Mouse (Mus musculus) right cerebral cortex, postnatal 25 days (tissue): ENCODE data around the gene Gm20388.

ENCODE experiments used
- DNase-seq: peaks from one replicate; pipeline ENCODE4 v3.0.0; 2022

Gm20388 gene

GRCm38 (mm10) chr8:122585411-122585891 is 2674.8 kb downstream of the Gm20388 start:
- DNase-seq = no peak

DNA sequence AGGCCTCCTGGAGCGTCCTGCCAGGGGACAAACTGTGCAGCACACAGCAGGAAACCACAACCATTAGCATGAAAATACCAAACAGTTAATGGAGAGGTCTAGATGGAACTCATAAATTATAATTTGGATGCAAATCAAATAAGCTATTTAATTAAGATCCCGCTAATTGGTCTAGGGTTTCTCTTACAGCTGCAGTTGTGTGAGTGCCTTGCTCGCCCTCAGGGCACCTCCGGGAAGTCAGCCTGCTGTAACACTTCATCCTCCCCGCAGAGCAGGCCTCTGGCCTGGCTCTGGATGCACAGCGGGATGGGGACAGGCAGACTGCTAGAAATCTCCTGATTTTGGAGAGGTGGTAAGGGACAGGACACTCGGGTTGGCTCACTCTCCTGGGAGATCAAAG is 2675.5 kb downstream of the Gm20388 start:
- no peak for DNase-seq

DNA sequence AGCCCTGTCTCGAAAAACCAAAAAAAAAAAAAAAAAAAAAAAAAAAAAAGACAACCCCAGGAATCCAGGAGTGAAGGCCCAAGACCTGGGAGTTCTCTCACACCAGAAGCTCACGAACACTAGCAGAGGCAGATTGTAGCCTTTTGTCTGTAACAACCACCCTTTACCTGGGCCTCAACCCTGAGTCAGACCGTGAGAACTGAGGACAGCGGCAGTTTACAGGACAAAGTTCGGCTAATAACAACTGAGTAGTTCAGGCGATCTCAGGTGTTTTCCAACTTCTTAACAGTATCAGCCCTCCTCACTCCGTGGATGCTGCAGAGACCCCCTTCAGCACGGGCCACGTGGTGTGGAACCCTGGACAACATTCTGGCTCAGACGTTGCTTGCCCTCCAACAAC is 2676.1 kb downstream of the Gm20388 start:
- no peak for DNase-seq

- DNase-seq = no peak
Observed at GRCm38 (mm10) chr8:122593240-122593639, 2682.6 kb downstream of the Gm20388 start.

DNA sequence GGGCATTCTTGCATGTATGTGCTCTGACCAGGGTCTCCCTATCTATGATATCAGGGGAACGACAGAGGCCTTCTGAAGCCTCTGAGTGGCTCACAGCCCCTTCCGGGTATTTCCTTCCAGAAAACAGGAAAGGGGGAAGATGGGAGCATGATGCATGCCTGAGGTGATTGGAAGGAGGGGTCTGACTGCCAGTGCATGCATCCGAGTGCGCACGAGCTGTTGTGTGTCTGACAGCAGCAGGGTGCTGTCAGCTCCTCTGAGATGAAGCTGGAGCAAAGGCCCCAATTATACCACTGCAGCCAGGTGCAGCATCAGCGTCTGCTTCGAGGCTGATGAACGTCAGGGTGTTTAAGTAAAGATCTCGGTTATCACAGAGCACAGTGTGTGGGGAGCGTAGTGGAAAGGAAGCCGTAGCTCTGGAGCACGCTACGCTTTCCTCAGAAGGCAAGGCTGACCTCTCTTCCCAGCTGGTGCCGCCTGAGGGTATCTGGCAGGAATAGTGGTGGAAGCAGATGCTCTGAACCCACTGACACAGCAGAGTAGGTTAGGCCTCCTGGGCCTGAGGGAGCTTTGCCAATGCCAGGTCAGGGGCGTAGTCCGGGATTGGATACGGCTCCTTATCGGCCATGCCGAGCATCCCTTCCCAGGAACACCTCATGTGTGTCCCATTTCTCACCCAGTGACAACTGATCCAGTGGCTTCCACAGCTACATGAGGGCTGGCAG is 2683.3 kb downstream of the Gm20388 start:
- no peak for DNase-seq

GRCm38 (mm10) chr8:122596031-122596430 is 2685.4 kb downstream of the Gm20388 start:
- DNase-seq = no peak

DNA sequence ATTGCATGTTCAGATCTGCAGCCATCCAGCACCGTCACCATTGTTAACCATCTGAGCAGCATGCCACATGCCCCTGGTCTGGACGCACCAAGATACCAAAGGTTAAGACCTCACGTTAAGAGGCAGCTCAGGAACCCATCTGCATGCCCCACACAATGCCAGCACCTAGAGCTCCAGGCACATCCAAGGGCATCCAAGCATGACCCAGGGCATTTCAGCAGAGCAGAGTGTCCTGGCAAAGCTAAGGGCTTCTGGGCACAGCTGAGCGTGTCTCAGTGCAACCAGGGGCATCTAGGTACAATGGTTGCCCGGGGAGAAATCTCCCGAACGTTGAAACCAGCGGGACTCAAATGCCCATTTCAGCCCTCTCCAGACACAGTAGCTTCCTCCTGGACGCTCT is 2690.0 kb downstream of the Gm20388 start:
- no peak for DNase-seq

- DNase-seq = no peak
Observed at GRCm38 (mm10) chr8:122604640-122605039, 2694.0 kb downstream of the Gm20388 start.

DNA sequence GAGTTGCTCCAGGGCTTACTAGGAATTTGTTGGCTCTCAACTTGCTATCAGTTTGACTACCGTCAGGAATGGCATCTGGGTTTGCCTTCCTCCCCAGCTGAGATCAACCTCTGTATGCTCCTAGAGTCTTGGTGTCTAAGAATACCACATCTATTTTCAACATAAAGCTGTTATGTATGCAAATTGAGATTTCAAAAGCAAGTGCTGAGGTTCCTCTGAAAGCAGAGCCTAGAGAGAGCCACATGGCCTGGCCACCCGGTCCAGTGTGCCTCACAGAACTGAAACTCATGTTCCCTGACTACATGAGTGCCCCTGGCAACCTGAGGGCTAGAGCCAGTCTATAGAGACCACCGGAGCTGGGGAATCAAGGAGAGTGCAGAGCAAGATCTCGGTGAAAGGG is 2694.7 kb downstream of the Gm20388 start:
- DNase-seq = peak; percentile 11

- DNase-seq = no peak
Observed at GRCm38 (mm10) chr8:122606810-122607209, 2696.2 kb downstream of the Gm20388 start.

- DNase-seq = no peak
Observed at GRCm38 (mm10) chr8:122610209-122610608, 2699.6 kb downstream of the Gm20388 start.

DNA sequence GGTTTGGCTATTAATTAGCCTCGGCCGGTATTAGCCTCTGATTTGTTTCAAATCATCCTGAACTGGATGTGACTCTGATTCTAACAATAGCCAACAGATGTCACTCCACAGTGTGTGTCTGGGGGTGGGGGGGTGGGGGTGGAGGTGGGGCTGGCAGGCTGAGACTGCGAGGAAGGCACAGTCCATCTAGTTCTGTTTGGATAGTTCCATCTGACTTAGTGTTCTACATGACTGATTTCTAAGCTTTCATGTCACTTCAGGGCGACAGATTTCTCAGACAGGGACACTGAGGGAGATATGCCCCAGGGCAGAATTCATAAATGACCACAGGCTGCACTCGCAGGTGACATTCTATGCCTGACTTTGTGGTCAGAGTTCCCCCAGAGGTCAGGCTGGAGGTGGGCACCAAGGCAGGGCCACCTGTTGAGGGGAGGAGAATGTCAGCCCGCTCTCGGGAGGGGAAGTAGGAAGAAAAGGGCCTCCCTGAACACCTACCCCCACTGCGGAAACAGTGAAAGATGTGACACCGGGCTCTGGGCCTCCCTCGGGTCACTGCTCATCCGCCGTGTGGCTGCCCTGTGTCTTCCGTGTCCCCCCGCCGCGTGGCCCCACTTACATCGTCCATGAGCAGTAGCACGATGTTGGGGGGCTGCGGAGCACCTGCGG is 2700.1 kb downstream of the Gm20388 start:
- no peak for DNase-seq

- DNase-seq = peak; percentile 93
Observed at GRCm38 (mm10) chr8:122611295-122612133, 2700.9 kb downstream of the Gm20388 start, which contains the start of the genes Galns and Trappc2l. Galns (minus strand) TSS chr8:122611463. Trappc2l (plus strand) TSS chr8:122611640.

GRCm38 (mm10) chr8:122616181-122616905 is 2705.7 kb downstream of the Gm20388 start:
- DNase-seq = no peak

DNA sequence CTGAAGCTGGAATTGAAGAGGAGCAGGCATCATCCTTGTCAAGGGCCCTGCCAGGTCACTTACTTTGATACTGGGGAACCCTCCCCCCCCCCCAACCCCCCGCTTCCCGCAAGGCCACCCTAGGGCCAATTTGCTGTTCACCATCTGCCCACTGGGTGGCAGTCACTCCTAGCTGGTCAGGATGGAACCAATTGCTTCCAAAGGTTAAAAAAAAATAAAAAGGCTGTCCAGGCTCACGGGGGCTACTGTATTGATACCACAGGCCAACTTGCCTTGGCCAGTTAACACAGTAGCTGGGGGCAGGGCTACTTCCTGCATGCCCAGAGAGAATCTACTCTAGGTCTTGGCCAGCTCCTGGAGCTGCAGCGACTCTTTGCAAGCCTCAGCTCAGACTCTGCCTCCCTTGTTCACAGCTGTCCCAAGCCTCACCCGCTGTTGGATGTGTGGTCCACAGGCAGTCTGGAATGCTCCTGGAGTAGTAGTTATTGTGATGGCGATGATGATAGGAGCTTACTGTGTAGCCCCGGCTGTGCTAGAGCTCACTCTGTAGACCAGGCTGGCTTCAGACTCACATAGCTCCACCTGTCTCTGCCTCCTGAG is 2707.4 kb downstream of the Gm20388 start:
- DNase-seq = peak; percentile 58

DNA sequence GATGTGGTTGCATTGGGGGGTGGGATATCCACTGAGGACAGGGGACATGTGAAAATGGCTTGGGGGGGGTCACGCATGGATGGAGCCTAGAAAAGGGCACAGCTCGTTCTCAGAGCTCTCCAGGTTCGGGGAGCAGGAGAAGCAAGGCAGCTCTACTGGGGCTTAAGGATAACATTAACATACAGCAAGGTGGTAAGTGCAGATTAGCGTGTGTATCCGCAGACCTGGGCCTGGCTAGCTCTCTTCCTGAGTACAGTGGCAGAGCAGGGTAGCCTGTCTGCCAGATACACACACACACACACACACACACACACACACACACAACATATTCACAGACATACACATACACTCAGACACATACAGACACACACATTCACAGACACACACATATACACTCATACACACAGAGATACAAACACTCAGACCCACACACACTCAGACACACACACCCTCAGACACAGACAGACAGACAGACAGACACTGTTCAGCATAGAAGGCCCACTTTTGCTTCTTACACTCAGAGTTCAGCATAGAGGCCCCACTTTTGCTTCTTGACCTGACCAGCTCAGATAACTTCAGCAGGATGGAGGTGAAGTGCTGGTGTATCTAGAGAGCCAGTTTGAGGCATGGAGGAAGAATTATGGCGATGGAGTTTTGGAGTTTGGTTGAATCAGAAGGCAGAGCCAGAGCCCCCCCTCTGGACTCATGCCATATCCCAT is 2708.2 kb downstream of the Gm20388 start:
- no peak for DNase-seq

GRCm38 (mm10) chr8:122620446-122620845 is 2709.8 kb downstream of the Gm20388 start:
- no peak for DNase-seq

GRCm38 (mm10) chr8:122622727-122623126 is 2712.1 kb downstream of the Gm20388 start, which contains the start of gene Pabpn1l:
Pabpn1l (minus strand) TSS chr8:122622739.
- no peak for DNase-seq

DNA sequence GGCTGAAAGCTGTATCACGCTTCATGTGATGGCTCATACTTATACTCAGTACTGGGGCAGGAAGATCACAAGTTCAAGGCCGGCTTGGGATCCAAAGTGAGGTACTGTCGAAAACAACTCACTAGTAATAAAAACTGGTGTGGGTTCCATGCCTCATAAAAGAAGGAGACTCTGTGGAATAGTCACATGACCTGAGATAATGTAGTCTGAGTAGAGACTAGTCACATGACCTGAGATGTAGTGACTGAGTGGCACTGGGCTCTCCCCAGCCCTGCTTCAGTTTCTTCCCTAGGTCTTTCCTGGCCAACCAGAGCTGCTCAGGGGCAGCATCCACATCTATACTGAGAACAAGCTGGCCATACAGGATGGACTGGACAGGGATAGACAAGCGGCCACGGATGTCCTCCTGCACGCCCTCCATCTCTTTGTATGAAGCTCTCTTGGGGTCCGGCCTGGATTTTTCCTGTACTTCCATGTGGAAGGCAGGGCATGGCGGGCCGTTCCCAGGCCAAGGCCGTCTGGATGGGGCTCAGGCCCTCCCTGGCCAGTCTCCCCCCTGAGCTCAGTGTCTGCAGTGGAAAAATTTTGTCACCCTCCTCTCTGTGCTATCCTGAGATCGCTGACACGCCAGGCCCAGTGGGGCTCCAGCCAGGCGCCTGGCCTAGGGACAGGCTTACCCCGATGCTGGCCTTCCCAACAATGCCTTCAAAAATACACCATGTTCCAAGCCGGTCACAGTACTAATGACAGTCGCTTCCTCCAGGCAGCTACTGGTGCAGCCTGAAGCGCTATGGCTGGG is 2713.4 kb downstream of the Gm20388 start:
- no peak for DNase-seq

DNA sequence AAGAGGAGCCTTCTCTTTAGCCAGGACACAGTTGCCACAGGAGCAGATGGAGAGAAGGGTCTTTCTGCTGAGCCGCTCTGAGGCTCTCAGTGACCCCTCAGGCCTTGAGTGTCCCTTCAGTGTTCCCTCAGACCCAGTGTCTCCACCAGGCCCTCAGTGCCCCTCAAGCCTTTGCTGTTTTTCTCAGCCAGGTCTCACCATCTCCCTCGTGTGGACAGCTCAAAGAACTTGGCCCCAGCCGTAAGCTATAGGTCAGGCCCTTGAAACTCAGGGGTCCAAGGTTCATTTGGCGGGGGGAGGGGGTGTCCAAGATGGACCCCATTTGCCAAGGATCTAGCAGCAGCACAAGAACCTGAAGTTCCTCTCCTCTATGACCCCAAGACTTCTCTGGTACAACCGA is 2714.0 kb downstream of the Gm20388 start:
- no peak for DNase-seq

- DNase-seq = no peak
Observed at GRCm38 (mm10) chr8:122625811-122626210, 2715.2 kb downstream of the Gm20388 start.
